Mouse (Mus musculus): ENCODE measurements around the gene Dusp3. TPM values are rescaled to one million over a fixed set of nuclear protein-coding genes. Genes with fewer than 3 reads are reported as not detected.

Dusp3 gene
- total RNA-seq, 1 experiment from 2014 or later = 3.1 TPM

DNA sequence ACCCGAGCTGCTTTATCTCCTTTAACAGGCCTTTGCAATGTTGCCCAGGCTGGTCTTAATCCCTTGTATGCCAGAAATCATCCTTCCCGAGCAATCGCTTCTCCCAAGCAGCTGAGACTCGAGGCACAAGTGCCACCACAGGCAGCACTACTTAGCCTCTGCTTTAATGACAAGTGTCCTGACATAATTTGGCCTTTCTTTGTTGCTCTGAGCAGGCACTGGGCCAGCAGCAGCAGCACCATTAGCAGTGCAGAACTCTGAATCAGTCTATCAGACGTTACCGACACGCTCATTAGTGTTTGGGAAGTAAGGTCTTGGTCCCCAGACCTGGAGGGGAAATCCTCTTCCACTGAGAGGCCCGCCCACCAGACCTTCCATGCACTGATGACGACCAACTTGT lies 32.9 kb upstream of the Dusp3 start:
- no peak for ATAC-seq (replicated peaks in 1 of 2; ENCODE audit: insufficient read depth in 1 of 2, low FRiP score in 2 of 2, low TSS enrichment in 1 of 2, low read depth in 1 of 2, poor library complexity in 2 of 2, severe bottlenecking in 2 of 2)

- no peak for ATAC-seq (replicated peaks in 1 of 2; ENCODE audit: insufficient read depth in 1 of 2, low FRiP score in 2 of 2, low TSS enrichment in 1 of 2, low read depth in 1 of 2, poor library complexity in 2 of 2, severe bottlenecking in 2 of 2)
Measured at GRCm38 (mm10) chr11:102016136-102016535, 29.3 kb upstream of the Dusp3 start.

GRCm38 (mm10) chr11:102015472-102015871 lies 28.7 kb upstream of the Dusp3 start:
- no peak for ATAC-seq (replicated peaks in 1 of 2; ENCODE audit: insufficient read depth in 1 of 2, low FRiP score in 2 of 2, low TSS enrichment in 1 of 2, low read depth in 1 of 2, poor library complexity in 2 of 2, severe bottlenecking in 2 of 2)

GRCm38 (mm10) chr11:102013201-102013600 lies 26.4 kb upstream of the Dusp3 start:
- no peak for ATAC-seq (replicated peaks in 1 of 2; ENCODE audit: insufficient read depth in 1 of 2, low FRiP score in 2 of 2, low TSS enrichment in 1 of 2, low read depth in 1 of 2, poor library complexity in 2 of 2, severe bottlenecking in 2 of 2)

DNA sequence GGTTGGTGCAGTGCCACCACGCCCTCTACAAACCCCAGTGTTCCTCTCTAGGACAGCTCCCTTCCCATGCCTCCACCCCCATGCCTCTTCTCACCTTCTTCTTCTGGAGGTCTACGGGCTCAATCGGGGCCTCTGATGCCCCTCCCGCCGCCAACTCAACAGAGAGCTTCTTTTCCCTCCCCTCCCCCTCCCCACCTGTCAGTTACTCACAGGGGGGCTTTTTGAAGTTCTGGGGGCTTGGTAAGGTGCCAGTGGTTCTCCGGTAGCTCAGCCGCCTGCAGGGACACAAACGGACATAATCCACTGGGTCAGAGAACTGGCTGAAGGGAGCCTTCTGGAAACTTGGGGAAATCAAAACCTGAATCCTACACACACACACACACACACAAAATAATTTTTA lies 24.7 kb upstream of the Dusp3 start:
- ATAC-seq (replicated peaks in 1 of 2; ENCODE audit: insufficient read depth in 1 of 2, low FRiP score in 2 of 2, low TSS enrichment in 1 of 2, low read depth in 1 of 2, poor library complexity in 2 of 2, severe bottlenecking in 2 of 2) = no peak

GRCm38 (mm10) chr11:102010140-102010539 lies 23.3 kb upstream of the Dusp3 start:
- ATAC-seq (replicated peaks in 1 of 2; ENCODE audit: insufficient read depth in 1 of 2, low FRiP score in 2 of 2, low TSS enrichment in 1 of 2, low read depth in 1 of 2, poor library complexity in 2 of 2, severe bottlenecking in 2 of 2) = no peak

- no peak for ATAC-seq (replicated peaks in 1 of 2; ENCODE audit: insufficient read depth in 1 of 2, low FRiP score in 2 of 2, low TSS enrichment in 1 of 2, low read depth in 1 of 2, poor library complexity in 2 of 2, severe bottlenecking in 2 of 2)
Measured at GRCm38 (mm10) chr11:102008954-102009637, 22.3 kb upstream of the Dusp3 start.

DNA sequence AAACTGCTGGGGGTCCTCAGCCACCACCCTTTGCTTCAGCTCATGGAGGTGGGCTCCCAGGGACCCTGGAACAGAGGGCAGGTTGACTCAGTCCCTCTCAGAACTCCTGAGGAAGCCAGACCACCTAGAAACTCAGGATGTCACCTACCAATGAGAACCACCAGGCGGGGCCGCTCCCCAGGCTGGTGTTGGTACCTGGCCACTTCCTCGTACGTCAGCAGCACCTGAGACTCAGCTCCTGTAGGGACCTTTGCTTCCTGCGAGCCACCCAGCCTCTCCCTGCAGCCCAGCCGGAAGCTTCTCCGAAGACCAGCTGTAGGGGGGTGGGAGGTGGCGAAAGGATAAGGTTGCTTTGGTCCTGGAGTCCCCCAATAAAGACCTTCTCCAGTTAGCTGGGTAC lies 21.6 kb upstream of the Dusp3 start:
- no peak for ATAC-seq (replicated peaks in 1 of 2; ENCODE audit: insufficient read depth in 1 of 2, low FRiP score in 2 of 2, low TSS enrichment in 1 of 2, low read depth in 1 of 2, poor library complexity in 2 of 2, severe bottlenecking in 2 of 2)

- no peak for ATAC-seq (replicated peaks in 1 of 2; ENCODE audit: insufficient read depth in 1 of 2, low FRiP score in 2 of 2, low TSS enrichment in 1 of 2, low read depth in 1 of 2, poor library complexity in 2 of 2, severe bottlenecking in 2 of 2)
Measured at GRCm38 (mm10) chr11:102006688-102007087, 19.9 kb upstream of the Dusp3 start.

- ATAC-seq (replicated peaks in 1 of 2; ENCODE audit: insufficient read depth in 1 of 2, low FRiP score in 2 of 2, low TSS enrichment in 1 of 2, low read depth in 1 of 2, poor library complexity in 2 of 2, severe bottlenecking in 2 of 2) = no peak
Measured at GRCm38 (mm10) chr11:102006271-102006670, 19.5 kb upstream of the Dusp3 start.

GRCm38 (mm10) chr11:102004251-102004650 lies 17.4 kb upstream of the Dusp3 start:
- no peak for ATAC-seq (replicated peaks in 1 of 2; ENCODE audit: insufficient read depth in 1 of 2, low FRiP score in 2 of 2, low TSS enrichment in 1 of 2, low read depth in 1 of 2, poor library complexity in 2 of 2, severe bottlenecking in 2 of 2)

DNA sequence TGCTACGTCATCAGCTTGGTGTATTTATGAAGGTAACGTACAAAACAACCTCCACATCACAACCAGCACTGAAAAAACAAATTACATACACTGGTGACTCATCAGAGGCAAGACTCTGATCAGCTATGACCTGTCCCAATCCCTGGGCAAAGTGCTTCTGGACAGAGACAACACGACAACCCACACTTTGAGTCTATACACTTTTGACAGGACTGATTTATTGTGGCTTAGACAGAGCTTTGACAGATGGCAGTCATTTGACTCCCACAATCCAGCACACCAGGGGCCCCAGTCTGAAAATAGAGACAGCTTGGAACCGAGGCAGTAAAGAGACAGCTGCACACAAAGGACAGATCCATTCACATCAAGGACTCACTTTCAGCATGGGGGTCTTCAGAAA lies 12.7 kb upstream of the Dusp3 start:
- ATAC-seq (replicated peaks in 1 of 2; ENCODE audit: insufficient read depth in 1 of 2, low FRiP score in 2 of 2, low TSS enrichment in 1 of 2, low read depth in 1 of 2, poor library complexity in 2 of 2, severe bottlenecking in 2 of 2) = no peak

GRCm38 (mm10) chr11:101998258-101998657 lies 11.4 kb upstream of the Dusp3 start:
- no peak for ATAC-seq (replicated peaks in 1 of 2; ENCODE audit: insufficient read depth in 1 of 2, low FRiP score in 2 of 2, low TSS enrichment in 1 of 2, low read depth in 1 of 2, poor library complexity in 2 of 2, severe bottlenecking in 2 of 2)

DNA sequence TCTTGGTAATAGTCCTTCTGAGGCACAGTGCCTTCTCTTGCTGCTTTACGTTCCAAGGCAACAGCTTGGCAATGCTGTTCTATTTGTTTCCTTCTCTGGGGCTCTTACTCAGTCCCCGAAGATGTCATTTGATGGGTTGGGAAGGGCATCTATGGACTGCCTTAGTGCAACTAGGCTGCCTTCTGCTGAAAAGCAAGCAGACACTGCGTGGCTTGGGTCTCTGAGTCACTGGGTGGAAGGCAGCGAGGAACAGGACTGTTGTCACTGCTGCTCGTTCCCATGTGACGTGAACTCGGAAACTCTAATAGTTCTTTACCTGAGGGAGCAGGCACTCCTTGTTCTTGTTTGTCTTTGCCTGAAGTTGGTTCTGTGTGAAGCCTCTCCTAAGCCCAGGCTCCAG lies 9.1 kb upstream of the Dusp3 start:
- ATAC-seq (replicated peaks in 1 of 2; ENCODE audit: insufficient read depth in 1 of 2, low FRiP score in 2 of 2, low TSS enrichment in 1 of 2, low read depth in 1 of 2, poor library complexity in 2 of 2, severe bottlenecking in 2 of 2) = no peak

DNA sequence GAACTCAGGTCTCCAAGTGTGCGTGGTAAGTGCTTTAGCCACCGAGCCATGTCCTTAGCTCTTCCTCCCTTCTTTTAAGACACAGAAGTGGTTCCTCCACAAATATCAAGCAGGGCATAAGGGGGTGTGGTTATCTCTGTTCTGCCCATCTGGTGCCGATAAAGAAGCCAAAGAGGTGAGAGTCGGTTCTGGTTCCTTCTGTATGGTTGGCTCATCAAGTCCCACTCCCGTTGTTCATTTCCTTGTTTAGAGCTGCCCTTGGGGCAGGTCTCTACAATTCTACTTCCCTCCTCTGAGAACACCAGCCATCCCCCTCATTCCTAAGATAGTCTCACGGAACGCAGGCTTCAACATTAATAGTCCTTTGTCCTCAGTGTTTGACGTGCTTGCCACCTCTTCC lies 7.3 kb upstream of the Dusp3 start:
- no peak for ATAC-seq (replicated peaks in 1 of 2; ENCODE audit: insufficient read depth in 1 of 2, low FRiP score in 2 of 2, low TSS enrichment in 1 of 2, low read depth in 1 of 2, poor library complexity in 2 of 2, severe bottlenecking in 2 of 2)

DNA sequence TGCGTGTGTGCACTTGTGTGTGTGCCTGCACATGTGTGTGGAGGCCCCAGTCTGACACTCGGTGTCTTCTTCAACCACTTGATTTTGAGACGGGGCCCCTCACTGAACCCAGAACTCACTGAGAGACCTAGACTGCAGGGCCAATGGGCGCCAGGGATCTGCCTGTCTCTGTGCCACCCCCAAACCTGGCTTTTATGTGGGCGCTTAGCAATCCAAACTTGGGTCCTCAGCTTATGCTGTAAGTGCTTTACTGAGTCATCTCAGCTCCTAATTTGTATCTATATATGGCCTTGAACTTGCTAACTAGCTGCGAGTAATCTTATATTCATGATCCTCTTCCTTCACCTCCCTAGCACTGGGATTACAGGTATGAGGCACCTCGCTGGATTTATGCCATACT lies 5.6 kb upstream of the Dusp3 start:
- no peak for ATAC-seq (replicated peaks in 1 of 2; ENCODE audit: insufficient read depth in 1 of 2, low FRiP score in 2 of 2, low TSS enrichment in 1 of 2, low read depth in 1 of 2, poor library complexity in 2 of 2, severe bottlenecking in 2 of 2)

GRCm38 (mm10) chr11:101991813-101992212 lies 5.0 kb upstream of the Dusp3 start:
- no peak for ATAC-seq (replicated peaks in 1 of 2; ENCODE audit: insufficient read depth in 1 of 2, low FRiP score in 2 of 2, low TSS enrichment in 1 of 2, low read depth in 1 of 2, poor library complexity in 2 of 2, severe bottlenecking in 2 of 2)

DNA sequence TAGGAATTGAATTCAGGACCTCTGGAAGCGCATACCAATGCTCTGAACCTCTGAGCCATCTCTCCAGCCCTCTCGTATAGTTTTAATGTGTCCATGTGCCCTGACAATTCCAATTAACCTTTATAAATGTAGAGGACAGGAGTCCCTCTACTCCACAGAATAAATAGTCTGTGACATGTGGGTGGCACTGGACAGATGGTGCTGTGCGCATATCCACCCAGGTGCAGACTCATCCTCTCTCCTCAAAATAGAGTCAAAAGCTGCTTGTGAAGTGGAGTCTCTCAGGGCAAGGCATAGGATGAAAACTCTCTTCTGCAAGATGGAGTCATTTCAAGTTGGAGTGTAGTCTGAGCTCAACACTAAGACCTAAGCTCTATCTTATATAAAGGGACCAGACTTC lies 3.4 kb upstream of the Dusp3 start:
- no peak for ATAC-seq (replicated peaks in 1 of 2; ENCODE audit: insufficient read depth in 1 of 2, low FRiP score in 2 of 2, low TSS enrichment in 1 of 2, low read depth in 1 of 2, poor library complexity in 2 of 2, severe bottlenecking in 2 of 2)

DNA sequence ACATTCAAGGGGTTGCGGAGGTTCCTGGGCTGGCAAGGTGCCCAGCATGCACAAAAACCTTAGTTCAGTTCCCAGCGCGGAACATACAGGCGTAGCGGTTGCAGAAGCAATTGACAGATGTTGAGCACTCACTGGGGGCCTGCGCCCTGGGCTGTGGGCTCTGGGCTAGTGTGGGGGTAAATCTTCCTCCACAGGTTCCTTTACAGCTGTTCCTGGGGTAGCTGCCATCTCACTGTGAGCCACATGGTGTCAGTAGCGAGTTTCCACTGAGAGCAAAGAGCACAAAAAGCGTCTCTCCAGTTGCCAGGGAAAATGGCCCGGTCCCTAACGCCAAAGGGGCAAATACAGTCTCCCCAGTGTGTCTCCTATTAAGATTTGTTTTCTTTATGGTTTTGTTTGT lies 823 bp downstream of the Dusp3 start:
- peak; percentile 53 to 54 for ATAC-seq (replicated peaks in 1 of 2; ENCODE audit: insufficient read depth in 1 of 2, low FRiP score in 2 of 2, low TSS enrichment in 1 of 2, low read depth in 1 of 2, poor library complexity in 2 of 2, severe bottlenecking in 2 of 2)
